Mouse (Mus musculus) forebrain, embryonic 13.5 days (tissue): ENCODE measurements around the gene BC035044. TPM values are rescaled to one million over a fixed set of nuclear protein-coding genes. Genes with fewer than 3 reads are reported as not detected.
A peak's percentile ranks its signal among the peaks of the same experiment; 100 is the strongest.
"Not testable (repeated sequence)": the region's sequence is repeated elsewhere in the genome, so short reads cannot be mapped to it uniquely, and the experiment has no call there.

ENCODE experiments used
- ATAC-seq: fragments of 200-750 bp; cut with Nextera tagmentation; 2 replicates; pipeline ENCODE4 v1.8.0; 2017
- H3K27ac ChIP-seq: fragments of 300-500 bp; sonication (generic); 2 replicates; pipeline ENCODE4 v1.5.1; 2015; ENCODE audit warnings: inconsistent platforms, mild to moderate bottlenecking, moderate library complexity
- H3K27me3 ChIP-seq: fragments of 300-500 bp; sonication (generic); 2 replicates; pipeline ENCODE4 v1.6.1; 2015; ENCODE audit warnings: mild to moderate bottlenecking, inconsistent platforms
- H3K36me3 ChIP-seq: fragments of 300-500 bp; sonication (generic); 2 replicates; pipeline ENCODE4 v1.6.1; 2015; ENCODE audit warnings: mild to moderate bottlenecking, inconsistent platforms; ENCODE audit not compliant: poor library complexity, severe bottlenecking
- H3K4me1 ChIP-seq: fragments of 300-500 bp; sonication (generic); 2 replicates; pipeline ENCODE4 v1.6.1; 2015; ENCODE audit warnings: inconsistent platforms
- H3K4me2 ChIP-seq: fragments of 300-500 bp; sonication (generic); 2 replicates; pipeline ENCODE4 v1.6.1; 2015; ENCODE audit warnings: inconsistent platforms, mild to moderate bottlenecking, moderate library complexity
- H3K4me3 ChIP-seq: fragments of 300-500 bp; sonication (generic); 2 replicates; pipeline ENCODE4 v1.5.1; 2015; ENCODE audit warnings: mild to moderate bottlenecking, inconsistent platforms
- H3K9ac ChIP-seq: fragments of 300-500 bp; sonication (generic); 2 replicates; pipeline ENCODE4 v1.6.1; 2015; ENCODE audit warnings: mild to moderate bottlenecking, inconsistent platforms
- H3K9me3 ChIP-seq: fragments of 300-500 bp; sonication (generic); replicated peaks from 2 replicates; pipeline ENCODE4 v1.6.1; 2016; ENCODE audit warnings: inconsistent platforms
- WGBS: fragments of 180-500 bp; shearing (Covaris S2); methylation state at CpG from one replicate; pipeline ENCODE4 v1.1.7; 2015; 5-methylcytosine and 5-hydroxymethylcytosine counted together
- microRNA-seq: library from miRNA; unstranded; fragments of <30 nt; microRNA quantifications from one replicate; pipeline ENCODE4, GENCODE M21; 2016
- polyA plus RNA-seq: library from polyadenylated mRNA; unstranded; fragments of >200 nt; fragmentation: Nextera tagmentation; extraction: Ambion mirVana; gene quantifications from 2 replicates; pipeline ENCODE4 v1.2.1, GENCODE M21; 2015

Gene BC035044
- polyA plus RNA-seq, 1 experiment from 2014 or later: 0.17 TPM

- no peak overlapping the region for H3K27ac ChIP-seq
- no peak overlapping the region for H3K4me2 ChIP-seq
- 68% methylated on average over 3 of the region's 3 CpGs for WGBS
- H3K9ac ChIP-seq: no peak overlapping the region
- H3K9me3 ChIP-seq: no peaks in the 10 kb centered on the region
- H3K36me3 ChIP-seq: no peaks in the 10 kb centered on the region
- no peak overlapping the region for H3K4me3 ChIP-seq
- no peaks in the 10 kb centered on the region for H3K4me1 ChIP-seq
- no peak for ATAC-seq
- no peaks in the 10 kb centered on the region for H3K27me3 ChIP-seq
Measured at GRCm38 (mm10) chr6:128807021-128807420, 83.9 kb downstream of the BC035044 start.

GRCm38 (mm10) chr6:128804823-128805640 is 85.9 kb downstream of the BC035044 start:
- not testable (repeated sequence) for H3K36me3 ChIP-seq, H3K9ac ChIP-seq, H3K4me3 ChIP-seq, H3K27me3 ChIP-seq, H3K9me3 ChIP-seq, H3K4me2 ChIP-seq, H3K4me1 ChIP-seq
- 64% methylated on average over 7 of the region's 7 CpGs for WGBS
- peak; percentile 22; the same call in 1 of the 2 replicates for ATAC-seq
- peak overlapping the region; percentile 57; the same call in 1 of the 2 replicates for H3K27ac ChIP-seq

DNA sequence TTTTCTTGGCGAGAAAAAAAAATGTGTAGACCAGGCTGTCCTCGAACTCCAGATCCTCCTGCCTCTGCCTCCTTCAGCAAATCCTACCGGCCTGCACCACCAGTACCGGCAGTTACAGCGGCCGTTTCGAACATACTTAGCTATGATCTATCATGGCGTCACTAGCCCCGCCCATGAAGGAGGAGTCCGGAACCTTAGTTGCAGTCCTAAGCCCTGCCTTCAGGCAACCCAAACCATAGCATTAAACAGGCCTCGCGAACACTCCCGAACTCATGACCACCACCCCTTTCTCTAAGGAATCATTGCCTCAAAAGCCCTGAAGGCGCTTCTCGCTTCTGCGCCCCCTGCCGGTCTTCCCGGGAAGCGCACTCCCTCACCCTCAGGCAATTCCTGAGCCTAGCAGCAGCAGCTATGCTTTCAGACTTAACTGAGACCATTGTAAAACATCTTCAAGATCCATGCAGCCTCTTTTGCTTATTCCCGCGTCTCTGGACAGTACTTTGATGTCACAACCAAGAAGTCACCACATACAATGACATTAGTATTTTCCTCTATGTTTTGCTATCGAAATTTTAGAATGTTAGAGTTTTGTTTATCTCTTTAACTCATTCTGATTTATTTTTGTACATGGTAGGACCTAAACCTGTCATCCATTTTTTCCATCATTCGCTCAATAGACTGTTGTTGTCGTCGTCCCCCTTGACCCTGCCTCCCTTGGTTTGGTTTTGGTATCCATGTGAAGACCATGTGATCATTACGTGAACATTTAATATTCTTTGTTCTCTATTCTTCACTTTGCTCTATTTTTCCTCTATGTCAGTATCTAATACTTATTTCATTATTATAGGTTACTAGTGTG is 87.7 kb downstream of the BC035044 start:
- Histone ChIP-seq H3K9me3 (no peaks in the 10 kb centered on the region), H3K9ac (peak overlapping the region; percentile 66; the same call in 1 of the 2 replicates), H3K27ac (peak overlapping the region; percentile 72), H3K4me2 (peak overlapping the region; percentile 63), H3K4me1 (peaks cover 5% of the 10 kb centered on the region), H3K4me3 (peak overlapping the region; percentile 42), H3K36me3 (no peaks in the 10 kb centered on the region), H3K27me3 (no peaks in the 10 kb centered on the region)
- peak; percentile 93 for ATAC-seq
- 5% methylated on average over 26 of the region's 26 CpGs for WGBS

- Histone ChIP-seq H3K36me3 (no peaks in the 10 kb centered on the region), H3K27me3 (no peaks in the 10 kb centered on the region), H3K27ac (peak overlapping the region; percentile 72), H3K4me1 (peaks cover 12% of the 10 kb centered on the region), H3K4me2 (peak overlapping the region; percentile 63), H3K9me3 (no peaks in the 10 kb centered on the region), H3K4me3 (peak overlapping the region; percentile 42), H3K9ac (peak overlapping the region; percentile 66)
- peak; percentile 55 for ATAC-seq
- 7% methylated on average over 10 of the region's 10 CpGs for WGBS
Measured at GRCm38 (mm10) chr6:128802557-128802956, 88.4 kb downstream of the BC035044 start.

DNA sequence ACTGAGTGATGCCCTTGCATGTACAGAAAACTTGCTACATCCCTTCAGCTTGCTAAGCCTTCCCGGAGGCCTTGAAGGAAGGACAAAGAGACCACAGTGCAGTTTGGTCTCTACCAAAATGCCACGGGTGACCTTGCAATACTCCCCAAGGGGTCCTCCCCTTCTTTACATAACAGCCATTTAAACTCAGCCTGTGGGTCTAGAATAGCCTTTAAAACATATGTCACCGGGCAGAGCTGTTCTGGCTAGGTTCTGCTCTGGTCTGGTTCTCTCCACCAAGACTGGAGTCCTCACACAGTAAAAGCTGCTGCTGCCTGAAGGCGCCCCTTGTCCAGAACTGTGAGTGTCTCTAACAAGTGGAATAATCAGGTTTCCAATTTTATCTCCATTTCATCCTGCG is 90.2 kb downstream of the BC035044 start:
- not testable (repeated sequence) for H3K27ac ChIP-seq, H3K9me3 ChIP-seq, H3K4me3 ChIP-seq, H3K36me3 ChIP-seq, H3K4me2 ChIP-seq, H3K27me3 ChIP-seq, H3K9ac ChIP-seq, ATAC-seq
- 82% methylated on average over 5 of the region's 5 CpGs for WGBS
- peaks cover 13% of the 10 kb centered on the region for H3K4me1 ChIP-seq

- H3K4me2 ChIP-seq: peak overlapping the region; percentile 68
- H3K9me3 ChIP-seq: no peaks in the 10 kb centered on the region
- peak overlapping the region; percentile 64 for H3K27ac ChIP-seq
- H3K4me3 ChIP-seq: peak overlapping the region; percentile 64
- H3K27me3 ChIP-seq: no peaks in the 10 kb centered on the region
- H3K9ac ChIP-seq: peak overlapping the region; percentile 67
- 20% methylated on average over 7 of the region's 7 CpGs for WGBS
- peaks cover 13% of the 10 kb centered on the region for H3K4me1 ChIP-seq
- H3K36me3 ChIP-seq: no peaks in the 10 kb centered on the region
- ATAC-seq: no peak
Measured at GRCm38 (mm10) chr6:128799896-128800270, 91.0 kb downstream of the BC035044 start.

DNA sequence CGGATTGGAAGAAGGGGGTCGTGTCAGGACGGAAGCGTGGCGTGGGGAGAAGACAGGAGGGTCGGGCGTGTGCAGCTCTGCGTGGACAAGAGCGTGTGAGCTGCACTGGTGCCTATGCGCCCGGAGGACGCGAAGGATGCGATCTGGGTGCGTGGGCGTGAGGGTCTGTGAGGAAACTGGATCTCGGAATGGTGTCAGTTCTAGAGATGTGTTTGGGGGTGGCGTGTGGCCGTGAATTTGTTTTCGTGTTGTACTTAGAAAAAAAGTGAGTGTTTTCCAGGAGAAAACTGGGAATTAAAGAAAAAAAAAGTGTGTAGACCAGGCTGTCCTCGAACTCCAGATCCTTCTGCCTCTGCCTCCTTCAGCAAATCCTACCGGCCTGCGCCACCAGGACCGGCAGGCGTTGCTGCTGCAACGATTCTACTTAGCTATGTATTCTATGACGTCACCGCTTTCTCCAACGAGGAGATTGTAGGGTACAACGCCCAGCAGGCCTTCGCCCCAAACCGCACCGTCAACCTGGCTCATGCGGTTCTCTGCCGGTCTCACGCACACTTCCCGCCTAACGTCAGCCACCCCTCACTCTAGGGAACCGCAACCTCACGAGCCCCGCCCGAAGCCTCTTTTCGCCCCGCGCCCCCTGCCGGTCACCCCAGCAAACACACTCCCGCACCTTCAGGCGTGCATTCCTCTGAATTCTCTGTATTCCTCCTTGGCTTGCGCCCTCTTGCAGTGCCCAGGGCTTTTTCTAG is 91.6 kb downstream of the BC035044 start:
- peak overlapping the region; percentile 84 for H3K27ac ChIP-seq
- WGBS: under 1% methylated on average over 49 of the region's 49 CpGs
- H3K4me3 ChIP-seq: peak overlapping the region; percentile 64
- H3K36me3 ChIP-seq, H3K27me3 ChIP-seq, H3K9me3 ChIP-seq: not testable (repeated sequence)
- peak; percentile 70 for ATAC-seq
- H3K9ac ChIP-seq: peak overlapping the region; percentile 67
- H3K4me2 ChIP-seq: peak overlapping the region; percentile 68
- H3K4me1 ChIP-seq: peaks cover 13% of the 10 kb centered on the region

Small RNA genes within 50 kb of the gene (microRNA-seq; reads per million reads assigned to microRNA genes)
- not detected for gene Gm27336

Other genes starting within 250 kb of the BC035044 start
- gene Clec2h, start 228.7 kb downstream of the BC035044 start, polyA plus RNA-seq: not detected in 2 replicates
- gene Klrb1, start 168.1 kb downstream of the BC035044 start, polyA plus RNA-seq: not detected in 2 replicates
- gene Klrb1c, start 101.9 kb downstream of the BC035044 start, polyA plus RNA-seq: not detected in 2 replicates
- not detected in 2 replicates for gene Gm44511, start 64.8 kb downstream of the BC035044 start, polyA plus RNA-seq
- not detected in 2 replicates for gene Klrb1b, start 64.8 kb downstream of the BC035044 start, polyA plus RNA-seq
- gene Clec2i, start 3.5 kb downstream of the BC035044 start, polyA plus RNA-seq: not detected in 2 replicates
- gene Clec2g, start 43.3 kb upstream of the BC035044 start, polyA plus RNA-seq: not detected in 2 replicates
- gene Klrb1f, start 154.8 kb upstream of the BC035044 start, polyA plus RNA-seq: 0.21 TPM in 1 of 2 replicates, not detected in the other
- not detected in 2 replicates for gene Clec2e, start 209.8 kb upstream of the BC035044 start, polyA plus RNA-seq